Mouse (Mus musculus) liver, adult 2 months (tissue): ENCODE results near the gene Nemp1. TPM values are rescaled to one million over a fixed set of nuclear protein-coding genes. Genes with fewer than 3 reads are reported as not detected.

ENCODE experiments used
- DNase-seq: peaks from one replicate; pipeline ENCODE4 v3.0.0-alpha.2; 2011; ENCODE audit warnings: low read depth, low spot score; ENCODE audit errors: extremely low read depth
- H3K27ac ChIP-seq: fragments of 200-500 bp; replicated peaks from 2 replicates; pipeline ENCODE4 v1.5.1; 2012; ENCODE audit warnings: low read depth, mild to moderate bottlenecking, control low read depth, inconsistent platforms, low read length; ENCODE audit not compliant: insufficient read depth
- H3K27me3 ChIP-seq: fragments of 200-500 bp; 2 replicates; pipeline ENCODE4 v1.6.1; 2012; ENCODE audit warnings: mild to moderate bottlenecking, moderate library complexity, low read length, inconsistent platforms; ENCODE audit not compliant: control insufficient read depth, insufficient read depth
- H3K36me3 ChIP-seq: fragments of 200-500 bp; 2 replicates; pipeline ENCODE4 v1.6.1; 2012; ENCODE audit warnings: low read length, inconsistent platforms; ENCODE audit not compliant: control insufficient read depth, insufficient read depth
- H3K4me1 ChIP-seq: fragments of 200-500 bp; 2 replicates; pipeline ENCODE4 v1.6.1; 2011; ENCODE audit warnings: low read length; ENCODE audit not compliant: control insufficient read depth, insufficient read depth
- H3K4me3 ChIP-seq: fragments of 200-500 bp; 2 replicates; pipeline ENCODE4 v1.5.1; 2011; ENCODE audit warnings: low read depth, mild to moderate bottlenecking, control low read depth, low read length, moderate library complexity; ENCODE audit not compliant: insufficient read depth
- H3K79me2 ChIP-seq: fragments of 200-500 bp; 2 replicates; pipeline ENCODE4 v1.6.1; 2012; ENCODE audit warnings: inconsistent platforms, mild to moderate bottlenecking, low read length, moderate library complexity; ENCODE audit not compliant: control insufficient read depth, insufficient read depth
- H3K9ac ChIP-seq: fragments of 200-500 bp; 2 replicates; pipeline ENCODE4 v1.6.1; 2012; ENCODE audit warnings: low read depth, mild to moderate bottlenecking, control low read depth, inconsistent platforms, low read length
- CTCF ChIP-seq: fragments of 200-500 bp; IDR thresholded peaks from 2 replicates; pipeline ENCODE4 v1.5.1; 2011; ENCODE audit warnings: low read depth, low read length, control low read depth
- POLR2A ChIP-seq: fragments of 200-500 bp; IDR thresholded peaks from 2 replicates; pipeline ENCODE4 v1.6.1; 2011; ENCODE audit warnings: low read length, control low read depth; ENCODE audit not compliant: insufficient read depth; ENCODE audit errors: extremely low read depth
- whole genome bisulfite sequencing: fragments of 180-500 bp; shearing (Covaris S2); methylation state at CpG from one replicate; pipeline ENCODE4 v1.1.7; 2018; 5-methylcytosine and 5-hydroxymethylcytosine counted together
- polyA plus RNA-seq: library from polyadenylated mRNA; depleted of rRNA; stranded (reverse); fragments of >200 nt; gene quantifications from 2 replicates; pipeline ENCODE4 v1.2.3, GENCODE M21; 2012
- total RNA-seq: library from RNA; depleted of rRNA; stranded (reverse); fragments of >200 nt; gene quantifications from 2 replicates; pipeline ENCODE4 v1.2.3, GENCODE M21; 2014

Gene Nemp1
- total and polyA plus RNA-seq, 2 experiments, result 2.0 to 5.5 TPM

DNA sequence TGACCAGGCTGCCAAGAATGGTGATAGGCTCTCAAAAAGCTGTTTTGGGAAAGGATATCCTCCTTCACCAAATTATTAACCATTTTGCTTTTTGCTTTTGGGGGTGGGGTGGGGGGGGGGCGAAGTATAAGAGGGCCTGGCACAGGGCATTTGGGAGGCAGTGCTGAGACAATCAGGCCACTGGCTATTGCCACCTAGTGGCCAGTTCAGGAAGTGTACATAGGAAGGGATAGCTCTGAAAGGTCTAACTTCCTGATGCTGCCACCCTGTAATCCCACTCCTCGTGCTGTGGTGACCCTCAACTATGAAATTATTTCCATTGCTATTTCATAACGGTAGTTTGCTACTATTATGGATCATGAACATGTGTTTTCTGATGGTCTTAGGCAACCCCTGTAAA, 40.3 kb upstream of the Nemp1 start:
- no peak for DNase-seq
- Histone ChIP-seq H3K79me2 (no peaks in the 10 kb centered on the region), H3K36me3 (no peaks in the 10 kb centered on the region), H3K27ac (no peak overlapping the region), H3K9ac (no peak overlapping the region), H3K4me1 (peaks cover 3% of the 10 kb centered on the region), H3K27me3 (no peaks in the 10 kb centered on the region), H3K4me3 (no peak overlapping the region)
- 92% methylated on average over 3 of the region's 3 CpGs for WGBS
- no peak for TF ChIP-seq POLR2A
- peak; percentile 65 for TF ChIP-seq CTCF

DNA sequence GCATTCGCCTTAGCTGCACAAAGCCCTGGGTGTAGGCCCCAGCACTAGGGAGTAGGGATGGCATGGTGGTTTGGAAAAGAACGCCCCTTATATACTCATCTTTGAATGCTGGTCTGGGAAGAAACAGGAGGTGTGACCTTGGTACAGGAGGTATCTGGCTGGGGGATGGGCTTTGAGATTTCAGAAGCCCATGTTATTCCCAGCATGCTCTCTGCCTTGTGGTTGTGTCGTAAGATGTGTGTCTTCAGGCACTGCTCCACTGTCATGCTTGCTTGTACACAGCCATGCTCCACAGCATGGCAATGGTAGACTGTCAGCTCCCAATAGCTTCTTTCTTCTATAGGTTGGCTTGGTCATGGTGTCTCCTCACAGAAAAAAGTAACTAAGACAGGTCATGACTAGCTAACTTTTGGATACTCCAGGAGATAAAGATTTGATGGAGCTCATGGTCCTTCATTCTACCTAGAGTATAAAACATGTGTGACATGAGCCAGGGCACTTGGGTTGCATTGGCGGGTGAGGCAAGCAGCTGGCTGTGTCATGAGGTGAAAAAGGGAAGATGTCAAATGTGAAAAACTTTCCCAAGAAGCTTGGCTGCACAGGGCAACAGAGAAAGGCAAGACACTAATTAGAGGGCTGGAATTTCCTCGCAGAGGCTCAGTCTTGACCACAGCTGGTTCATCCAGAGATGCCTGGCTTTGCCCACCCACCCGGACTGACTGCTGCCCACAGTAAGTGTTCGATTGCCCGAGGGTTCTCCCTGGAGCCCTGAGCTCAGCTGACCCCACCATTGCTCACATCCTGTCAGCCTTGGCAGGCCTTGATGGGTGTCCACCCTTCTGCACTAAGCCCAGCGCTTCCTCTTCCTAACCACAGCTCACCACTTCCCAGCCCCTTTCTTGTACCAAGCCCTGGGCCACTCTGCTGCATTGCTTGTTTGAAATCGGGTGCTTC, 35.2 kb upstream of the Nemp1 start:
- DNase-seq, result peak; percentile 37
- H3K4me3 ChIP-seq, result no peak overlapping the region
- peak overlapping the region; percentile 47 for H3K27ac ChIP-seq
- H3K4me1 ChIP-seq, result peaks cover 19% of the 10 kb centered on the region
- H3K36me3 ChIP-seq, result no peaks in the 10 kb centered on the region
- TF ChIP-seq POLR2A, result no peak
- H3K9ac ChIP-seq, result no peak overlapping the region
- WGBS, result 84% methylated on average over 10 of the region's 10 CpGs
- H3K79me2 ChIP-seq, result no peaks in the 10 kb centered on the region
- H3K27me3 ChIP-seq, result no peaks in the 10 kb centered on the region

DNA sequence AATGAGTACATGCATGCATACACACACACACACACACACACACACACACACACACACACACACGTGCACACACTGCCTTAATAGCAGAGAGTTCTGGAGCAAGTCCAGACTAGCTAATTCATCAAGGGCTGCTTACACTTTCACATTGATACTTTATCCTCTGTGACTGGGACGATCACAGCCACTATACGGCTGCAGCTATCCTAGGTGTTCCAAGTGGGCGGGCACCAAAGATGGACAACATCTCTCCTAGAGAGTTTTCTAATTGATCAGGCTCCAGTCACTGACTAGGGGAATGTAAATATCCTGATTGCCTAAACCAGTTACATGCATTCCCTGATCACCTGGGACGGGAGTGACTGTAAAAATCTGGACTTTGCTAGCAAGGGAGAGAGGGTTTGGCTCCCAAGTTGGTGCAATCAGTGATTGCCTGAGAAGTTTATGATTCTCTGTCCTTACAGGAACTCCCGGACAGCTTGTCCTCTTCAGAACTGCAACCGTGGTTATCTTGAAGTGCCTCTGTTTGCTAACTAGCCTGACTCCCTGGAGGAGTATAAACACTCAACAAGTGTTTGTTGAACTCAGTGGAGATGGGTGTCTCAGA, 33.9 kb upstream of the Nemp1 start:
- Histone ChIP-seq H3K9ac (no peak overlapping the region; the same call in 1 of the 2 replicates), H3K36me3 (no peaks in the 10 kb centered on the region), H3K4me1 (peaks cover 19% of the 10 kb centered on the region), H3K27ac (peak overlapping the region; percentile 57; the same call in 1 of the 2 replicates), H3K4me3 (no peak overlapping the region), H3K27me3 (no peaks in the 10 kb centered on the region), H3K79me2 (no peaks in the 10 kb centered on the region)
- peak; percentile 76 for DNase-seq
- 18% methylated on average over 7 of the region's 7 CpGs for WGBS
- TF ChIP-seq POLR2A (no peak), CTCF (no peak)

DNA sequence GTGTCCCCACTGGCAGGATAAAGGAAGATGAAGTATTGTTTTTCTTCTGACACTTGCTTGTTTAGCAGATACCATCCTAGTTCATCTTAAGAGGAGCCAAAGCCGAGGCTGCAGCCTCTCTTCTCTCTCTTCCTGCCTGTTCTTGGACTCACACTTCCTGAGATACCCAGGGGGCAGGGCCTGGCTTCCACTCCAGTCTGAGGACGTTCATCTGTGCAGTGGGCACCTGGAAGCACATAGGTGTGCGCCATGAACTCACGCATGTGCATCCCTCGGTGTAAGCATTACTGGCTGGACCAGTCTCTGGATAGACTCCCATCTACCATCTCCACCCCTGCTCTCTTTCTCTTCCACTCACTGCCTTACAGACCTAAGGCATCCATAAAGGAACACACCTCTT, 26.3 kb upstream of the Nemp1 start:
- H3K9ac ChIP-seq, result no peak overlapping the region
- no peak overlapping the region for H3K27ac ChIP-seq
- no peak overlapping the region for H3K4me3 ChIP-seq
- no peaks in the 10 kb centered on the region for H3K36me3 ChIP-seq
- 78% methylated on average over 5 of the region's 5 CpGs for WGBS
- no peaks in the 10 kb centered on the region for H3K27me3 ChIP-seq
- TF ChIP-seq POLR2A (no peak), CTCF (no peak)
- peaks cover 11% of the 10 kb centered on the region; the same call in 1 of the 2 replicates for H3K79me2 ChIP-seq
- DNase-seq, result no peak
- H3K4me1 ChIP-seq, result peaks cover 5% of the 10 kb centered on the region; the same call in 1 of the 2 replicates

DNA sequence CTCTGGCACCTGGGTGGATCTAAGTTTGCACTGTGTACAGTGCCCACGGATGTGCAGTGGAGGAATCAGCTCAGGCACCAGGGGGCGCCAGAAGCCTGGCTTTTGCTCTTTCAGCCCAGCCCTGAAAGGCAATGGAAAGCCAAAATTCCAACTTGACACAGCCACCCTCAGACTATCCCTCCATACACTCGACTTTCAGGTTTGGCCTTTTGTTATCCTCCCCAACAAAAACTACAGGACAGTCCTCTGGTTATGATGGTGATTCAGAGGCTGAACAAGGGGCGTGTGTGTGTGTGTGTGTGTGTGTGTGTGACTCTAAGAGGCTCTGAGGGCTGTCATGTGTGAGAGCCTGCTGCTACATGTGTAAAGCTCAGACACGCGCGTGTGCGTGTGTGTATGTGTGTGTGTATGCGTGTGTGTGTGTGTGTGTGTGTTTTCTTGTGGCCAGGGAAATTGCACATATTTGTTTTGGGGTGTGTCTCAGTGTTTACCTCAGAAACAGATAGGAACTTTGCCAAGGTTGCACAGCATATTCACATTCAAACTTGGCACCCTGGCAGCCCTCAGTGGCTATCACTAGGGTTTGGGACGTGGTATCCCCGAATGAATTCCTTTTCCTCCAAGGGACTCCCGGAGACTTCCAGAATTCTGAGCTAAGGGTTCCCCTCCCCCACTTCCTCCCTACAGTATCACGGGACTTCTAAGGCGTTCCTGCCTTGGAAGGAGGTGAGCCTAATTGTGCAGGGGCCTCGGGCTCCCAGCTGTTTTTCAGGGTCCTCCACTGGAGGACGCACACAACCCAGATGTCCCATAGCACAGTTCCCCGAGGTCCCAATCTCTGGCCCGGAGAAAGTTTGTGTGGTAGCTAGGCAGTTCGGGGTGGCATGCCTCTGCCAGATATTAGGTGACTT, 24.6 kb upstream of the Nemp1 start:
- Histone ChIP-seq H3K79me2 (peaks cover 11% of the 10 kb centered on the region; the same call in 1 of the 2 replicates), H3K4me1 (peaks cover 5% of the 10 kb centered on the region; the same call in 1 of the 2 replicates), H3K27ac (peak overlapping the region; percentile 96), H3K36me3 (peaks cover 2% of the 10 kb centered on the region; the same call in 1 of the 2 replicates), H3K9ac (peak overlapping the region; percentile 88), H3K27me3 (no peaks in the 10 kb centered on the region), H3K4me3 (peak overlapping the region; percentile 85)
- TF ChIP-seq POLR2A (0 out of 2 replicates have a peak, but pooled peaks have one; percentile 13), CTCF (peak; percentile 96)
- DNase-seq, result peak; percentile 86
- WGBS, result under 1% methylated on average over 19 of the region's 19 CpGs
